Mouse (Mus musculus): Measurements from ENCODE around the gene Fscn1. TPM values are rescaled to one million over a fixed set of nuclear protein-coding genes. Genes with fewer than 3 reads are reported as not detected.

The Fscn1 gene
- polyA plus RNA-seq, 1 experiment from 2014 or later = 201 TPM

DNA sequence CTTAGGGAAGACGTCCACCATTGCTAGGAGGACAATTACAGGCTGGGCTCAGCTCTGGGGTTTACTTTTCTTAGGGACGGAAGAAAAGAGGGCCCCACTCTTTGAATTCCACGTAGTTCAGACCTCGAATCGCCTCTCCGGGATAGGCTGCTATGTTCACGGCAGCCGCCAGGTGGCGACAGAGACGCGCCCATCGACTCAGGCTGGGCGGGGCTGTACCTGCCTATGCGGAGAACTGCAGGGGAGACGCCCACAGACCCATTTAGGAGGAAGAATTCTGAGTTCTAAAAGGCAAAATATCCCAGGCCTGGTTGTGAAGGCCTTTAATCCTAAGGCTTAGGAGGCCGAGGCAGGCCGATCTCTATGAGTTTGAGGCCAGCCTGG, 23.8 kb upstream of the Fscn1 start:
- H3K9me3 ChIP-seq (replicated peaks) = peaks cover 6% of the 10 kb centered on the region; the same call in 1 of the 2 replicates
- peak overlapping the region; percentile 71 for H3K4me2 ChIP-seq
- H3K9ac ChIP-seq = peak overlapping the region; percentile 64; the same call in 1 of the 2 replicates
- no peaks in the 10 kb centered on the region for H3K36me3 ChIP-seq
- peaks cover 10% of the 10 kb centered on the region for H3K4me1 ChIP-seq (replicated peaks)
- peak overlapping the region; percentile 29 for H3K4me3 ChIP-seq
- peak overlapping the region; percentile 13; the same call in 1 of the 2 replicates for H3K27ac ChIP-seq (ENCODE audit: poor library complexity, severe bottlenecking)
- no peaks in the 10 kb centered on the region for H3K27me3 ChIP-seq (replicated peaks)
- WGBS = 4% methylated on average over 17 of the region's 17 CpGs
- ATAC-seq (ENCODE audit: insufficient number of reproducible peaks, low FRiP score) = no peak

DNA sequence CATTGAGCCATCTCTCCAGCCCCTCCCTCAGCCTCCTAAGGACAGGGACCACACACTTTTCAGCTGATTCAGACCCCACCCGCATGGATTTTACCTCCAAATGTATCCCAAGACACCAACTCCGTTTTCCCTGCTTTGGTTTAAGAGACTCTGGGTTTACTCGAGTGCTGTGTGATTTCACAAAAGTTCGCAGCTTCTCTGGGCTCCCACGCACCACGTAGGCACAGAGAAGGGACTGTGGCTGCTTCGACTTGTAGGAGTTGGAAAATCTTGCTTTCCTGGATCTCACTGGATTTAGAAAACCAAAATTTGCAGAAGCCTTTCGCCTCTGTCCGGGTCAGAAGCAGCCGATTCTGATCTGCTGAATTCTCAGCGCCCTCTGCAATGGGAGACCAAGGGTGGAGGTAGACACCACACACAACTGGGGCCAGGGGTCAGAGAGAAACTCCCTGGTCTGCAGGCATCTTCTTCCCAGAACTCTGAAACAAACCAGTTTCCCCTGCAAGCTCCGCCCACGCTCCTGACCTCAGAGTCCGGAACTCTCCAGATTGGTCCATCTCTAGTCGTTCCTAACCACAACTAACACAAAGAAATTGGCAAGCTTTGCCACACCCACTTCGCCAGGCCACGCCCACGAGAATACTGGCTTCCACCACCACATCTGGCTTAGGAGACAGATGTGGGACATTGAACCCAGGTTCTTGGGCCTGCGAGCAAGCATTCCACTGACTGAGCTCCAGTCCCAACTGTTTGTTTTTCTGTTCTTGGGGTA, 22.0 kb upstream of the Fscn1 start:
- H3K36me3 ChIP-seq = no peaks in the 10 kb centered on the region
- H3K4me1 ChIP-seq (replicated peaks) = peaks cover 6% of the 10 kb centered on the region; the same call in 1 of the 2 replicates
- WGBS = 36% methylated on average over 19 of the region's 19 CpGs
- H3K27me3 ChIP-seq (replicated peaks) = no peaks in the 10 kb centered on the region
- 0 out of 2 replicates have a peak, but pooled peaks have one; percentile 27 for ATAC-seq (ENCODE audit: insufficient number of reproducible peaks, low FRiP score)
- H3K9ac ChIP-seq = no peak overlapping the region
- no peak overlapping the region for H3K4me3 ChIP-seq
- peaks cover 6% of the 10 kb centered on the region; the same call in 1 of the 2 replicates for H3K9me3 ChIP-seq (replicated peaks)
- no peak overlapping the region for H3K27ac ChIP-seq (ENCODE audit: poor library complexity, severe bottlenecking)
- peak overlapping the region; percentile 31; the same call in 1 of the 2 replicates for H3K4me2 ChIP-seq

DNA sequence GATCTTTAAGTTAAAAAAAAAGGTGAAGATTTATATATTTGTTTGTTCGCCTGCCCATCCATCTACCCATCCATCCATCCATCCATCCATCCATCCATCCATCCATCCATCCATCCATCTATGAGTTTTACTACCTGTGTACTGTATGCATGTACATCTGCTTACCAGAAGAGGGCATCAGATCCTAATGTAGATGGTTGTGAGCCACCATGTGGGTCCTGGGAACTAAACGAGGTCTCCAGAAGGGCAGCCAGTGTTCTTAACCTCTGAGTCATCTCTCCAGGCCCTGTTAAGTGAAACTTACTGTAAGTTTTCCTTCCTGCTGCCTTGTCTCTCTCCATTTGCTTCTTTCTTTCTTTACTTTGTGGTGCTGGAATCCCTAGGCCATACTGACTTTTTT, 19.8 kb upstream of the Fscn1 start:
- H3K9me3 ChIP-seq (replicated peaks) = peaks cover 6% of the 10 kb centered on the region; the same call in 1 of the 2 replicates
- H3K27ac ChIP-seq (ENCODE audit: poor library complexity, severe bottlenecking) = no peak overlapping the region
- H3K4me3 ChIP-seq = no peak overlapping the region
- no peaks in the 10 kb centered on the region for H3K27me3 ChIP-seq (replicated peaks)
- H3K4me1 ChIP-seq (replicated peaks) = peaks cover 6% of the 10 kb centered on the region; the same call in 1 of the 2 replicates
- H3K36me3 ChIP-seq = no peaks in the 10 kb centered on the region
- H3K9ac ChIP-seq = no peak overlapping the region
- H3K4me2 ChIP-seq = no peak overlapping the region
- no peak for ATAC-seq (ENCODE audit: insufficient number of reproducible peaks, low FRiP score)
- 53% methylated on average over 2 of the region's 2 CpGs for WGBS

DNA sequence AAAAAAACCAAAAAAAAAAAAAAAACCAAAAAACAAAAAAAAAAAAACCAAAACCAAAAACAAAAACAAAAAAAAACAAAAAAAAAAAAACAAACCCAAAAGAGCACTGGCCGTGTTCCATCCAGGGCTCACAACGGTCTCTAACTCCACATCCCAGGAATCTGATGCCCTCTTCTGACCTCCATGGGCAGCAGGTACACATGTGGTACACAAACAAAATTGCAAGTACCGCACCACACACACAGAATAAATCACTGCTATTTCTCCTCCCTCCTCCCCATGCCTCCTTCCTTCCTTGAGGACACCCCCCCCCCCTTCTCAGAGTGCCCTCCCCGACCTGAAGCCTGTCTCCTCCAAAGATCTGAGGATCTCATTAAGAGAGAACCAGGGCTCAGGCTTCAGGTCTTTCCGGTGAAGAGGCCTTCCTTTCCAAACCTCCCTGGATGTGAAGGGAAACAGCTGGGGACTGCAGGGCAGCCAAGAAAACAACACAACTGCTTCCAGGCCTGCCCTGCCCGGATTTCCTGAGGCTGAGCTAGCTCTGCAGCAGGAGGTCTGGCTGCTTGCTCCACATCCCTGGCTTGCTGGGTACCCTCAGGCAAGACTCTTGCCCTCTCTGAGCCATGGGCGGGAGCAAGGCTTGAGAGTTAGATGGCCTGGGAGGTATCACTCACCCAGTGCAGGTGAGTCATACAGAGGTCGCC, 15.0 kb upstream of the Fscn1 start:
- WGBS = 59% methylated on average over 8 of the region's 8 CpGs
- H3K36me3 ChIP-seq = no peaks in the 10 kb centered on the region
- H3K27me3 ChIP-seq (replicated peaks) = no peaks in the 10 kb centered on the region
- H3K9ac ChIP-seq = no peak overlapping the region
- peak; percentile 58 for ATAC-seq (ENCODE audit: insufficient number of reproducible peaks, low FRiP score)
- H3K4me2 ChIP-seq = no peak overlapping the region
- peaks cover 6% of the 10 kb centered on the region; the same call in 1 of the 2 replicates for H3K4me1 ChIP-seq (replicated peaks)
- peaks cover 6% of the 10 kb centered on the region; the same call in 1 of the 2 replicates for H3K9me3 ChIP-seq (replicated peaks)
- H3K27ac ChIP-seq (ENCODE audit: poor library complexity, severe bottlenecking) = no peak overlapping the region
- H3K4me3 ChIP-seq = no peak overlapping the region

DNA sequence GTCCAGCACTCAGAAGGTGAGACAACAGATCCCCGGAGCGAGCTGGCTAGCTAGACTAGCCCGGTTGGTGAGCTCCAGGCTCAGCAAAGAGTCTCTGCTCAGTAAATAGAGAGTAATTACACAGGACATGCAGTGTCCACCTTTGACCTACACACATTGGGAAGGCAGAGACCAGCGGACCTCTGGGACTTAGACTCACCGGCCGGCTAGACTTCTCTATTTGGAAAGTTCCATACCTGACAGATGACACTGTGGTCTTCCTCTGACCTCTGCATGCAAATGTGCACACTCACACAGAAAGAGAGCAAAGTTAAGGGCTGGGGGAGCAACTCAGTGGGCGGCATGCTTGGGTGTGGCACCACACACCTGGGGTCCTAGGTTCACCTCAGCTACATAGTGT, 12.7 kb upstream of the Fscn1 start:
- 80% methylated on average over 7 of the region's 7 CpGs for WGBS
- ATAC-seq (ENCODE audit: insufficient number of reproducible peaks, low FRiP score) = no peak
- Histone ChIP-seq H3K4me1 (replicated peaks) (peaks cover 7% of the 10 kb centered on the region; the same call in 1 of the 2 replicates), H3K4me3 (no peak overlapping the region), H3K36me3 (no peaks in the 10 kb centered on the region), H3K9ac (no peak overlapping the region), H3K27me3 (replicated peaks) (no peaks in the 10 kb centered on the region), H3K27ac (ENCODE audit: poor library complexity, severe bottlenecking) (no peak overlapping the region), H3K4me2 (no peak overlapping the region), H3K9me3 (replicated peaks) (no peaks in the 10 kb centered on the region)

DNA sequence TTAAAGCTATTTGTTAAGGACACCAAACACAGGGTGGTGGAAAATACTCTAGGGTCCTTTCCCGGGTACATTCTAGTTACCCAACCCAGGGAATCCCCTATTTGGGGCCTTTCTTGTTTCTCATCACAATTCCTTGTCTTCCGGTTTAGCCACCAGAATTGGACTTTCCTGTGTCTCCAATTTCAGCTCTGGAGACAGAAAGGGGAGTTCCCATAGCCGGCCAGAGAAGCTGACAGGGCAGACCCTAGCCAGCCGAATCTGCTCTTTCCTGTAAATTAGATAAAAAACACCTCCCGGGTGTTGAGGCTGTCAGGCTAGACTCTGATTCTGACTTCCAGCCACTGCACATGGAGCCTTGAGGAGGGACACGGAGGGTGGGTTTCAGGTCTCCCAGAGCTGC, 10.6 kb upstream of the Fscn1 start:
- no peaks in the 10 kb centered on the region for H3K9me3 ChIP-seq (replicated peaks)
- no peak overlapping the region for H3K9ac ChIP-seq
- no peaks in the 10 kb centered on the region for H3K27me3 ChIP-seq (replicated peaks)
- no peaks in the 10 kb centered on the region for H3K36me3 ChIP-seq
- WGBS = 24% methylated on average over 6 of the region's 6 CpGs
- no peak overlapping the region for H3K4me3 ChIP-seq
- H3K4me1 ChIP-seq (replicated peaks) = peaks cover 7% of the 10 kb centered on the region; the same call in 1 of the 2 replicates
- no peak overlapping the region for H3K4me2 ChIP-seq
- no peak for ATAC-seq (ENCODE audit: insufficient number of reproducible peaks, low FRiP score)
- H3K27ac ChIP-seq (ENCODE audit: poor library complexity, severe bottlenecking) = no peak overlapping the region

DNA sequence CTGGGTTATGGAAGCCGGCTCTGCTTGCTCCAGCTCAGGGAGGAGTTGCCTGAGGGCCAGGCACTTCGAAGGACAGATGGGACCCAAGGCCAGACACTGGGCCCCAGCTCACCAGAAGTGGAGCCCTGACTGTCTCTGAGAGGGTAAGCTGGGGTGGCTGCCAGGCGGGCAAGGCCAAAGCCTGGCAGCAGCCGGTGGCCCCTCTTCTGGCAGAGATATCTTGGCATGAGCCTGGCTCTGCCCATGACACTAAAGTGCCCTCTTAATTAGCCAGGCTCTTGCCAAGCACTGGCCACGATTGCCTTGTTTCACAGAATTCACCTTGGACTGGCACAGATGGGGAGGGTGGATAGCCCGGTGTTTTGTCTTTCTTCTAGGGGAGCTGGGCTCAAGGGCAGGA, 9.7 kb upstream of the Fscn1 start:
- Histone ChIP-seq H3K27me3 (replicated peaks) (no peaks in the 10 kb centered on the region), H3K4me3 (no peak overlapping the region), H3K9me3 (replicated peaks) (no peaks in the 10 kb centered on the region), H3K36me3 (no peaks in the 10 kb centered on the region), H3K4me1 (replicated peaks) (peaks cover 7% of the 10 kb centered on the region; the same call in 1 of the 2 replicates), H3K4me2 (no peak overlapping the region), H3K9ac (no peak overlapping the region), H3K27ac (ENCODE audit: poor library complexity, severe bottlenecking) (no peak overlapping the region)
- no peak for ATAC-seq (ENCODE audit: insufficient number of reproducible peaks, low FRiP score)
- WGBS = 82% methylated on average over 6 of the region's 6 CpGs

DNA sequence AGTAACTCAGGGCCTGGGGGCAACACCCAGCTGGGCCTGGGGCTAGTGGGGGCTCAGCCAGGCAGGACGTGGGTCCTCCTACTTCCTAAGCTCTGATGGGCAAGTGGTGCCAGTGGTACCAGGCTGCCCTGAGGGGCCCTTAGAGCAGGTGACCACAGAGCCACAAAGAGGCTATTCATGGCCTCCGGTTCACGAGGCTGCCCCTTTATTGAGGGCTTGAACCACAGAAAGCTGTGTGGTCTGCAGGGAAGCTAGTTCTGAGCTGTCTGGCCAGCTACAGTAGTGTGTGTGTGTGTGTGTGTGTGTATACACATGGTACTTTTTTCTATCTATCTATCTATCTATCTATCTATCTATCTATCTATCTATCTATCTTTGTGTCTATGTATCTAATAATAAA, 6.5 kb upstream of the Fscn1 start:
- Histone ChIP-seq H3K27me3 (replicated peaks) (peaks cover 6% of the 10 kb centered on the region; the same call in 1 of the 2 replicates), H3K4me1 (replicated peaks) (peaks cover 7% of the 10 kb centered on the region; the same call in 1 of the 2 replicates), H3K9ac (no peak overlapping the region), H3K9me3 (replicated peaks) (no peaks in the 10 kb centered on the region), H3K36me3 (no peaks in the 10 kb centered on the region), H3K4me2 (no peak overlapping the region), H3K4me3 (no peak overlapping the region), H3K27ac (ENCODE audit: poor library complexity, severe bottlenecking) (no peak overlapping the region)
- 72% methylated on average over 3 of the region's 3 CpGs for WGBS
- ATAC-seq (ENCODE audit: insufficient number of reproducible peaks, low FRiP score) = no peak

DNA sequence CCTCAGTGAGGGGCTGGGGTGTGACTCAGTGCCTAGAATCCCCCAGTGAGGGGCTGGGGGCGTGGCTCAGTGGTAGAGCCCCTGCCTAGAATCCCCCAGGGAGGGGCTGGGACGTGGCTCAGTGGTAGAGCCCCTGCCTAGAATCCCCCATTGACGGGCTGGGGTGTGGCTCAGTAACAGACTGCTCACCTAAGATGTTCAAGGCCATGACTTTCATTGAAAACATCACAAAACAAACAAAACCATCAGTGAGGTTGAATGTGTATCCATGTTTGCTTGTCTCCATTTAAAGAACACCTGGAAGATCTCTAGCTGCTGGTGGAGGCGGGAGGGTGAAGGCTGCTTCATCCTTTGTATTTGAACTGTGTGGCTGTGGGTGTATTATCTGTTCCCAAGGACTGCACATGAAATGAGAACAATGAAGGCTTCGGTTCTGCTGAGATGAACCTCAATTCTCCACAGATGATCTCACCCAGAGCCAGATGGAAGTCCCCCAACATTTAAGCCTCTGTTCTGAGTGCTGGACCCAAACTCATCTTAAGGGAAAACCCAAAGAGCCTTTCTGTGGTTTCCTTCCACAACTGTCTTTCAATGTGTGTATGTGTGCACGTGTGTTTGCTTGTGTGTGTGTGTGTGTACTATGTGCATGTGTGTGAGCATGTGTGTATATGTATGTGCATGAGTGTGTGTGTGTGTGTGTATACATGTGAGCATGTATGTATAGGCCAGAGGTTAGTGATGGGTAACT, 3.0 kb upstream of the Fscn1 start:
- peaks cover 7% of the 10 kb centered on the region; the same call in 1 of the 2 replicates for H3K27me3 ChIP-seq (replicated peaks)
- ATAC-seq (ENCODE audit: insufficient number of reproducible peaks, low FRiP score) = no peak
- no peaks in the 10 kb centered on the region for H3K9me3 ChIP-seq (replicated peaks)
- no peak overlapping the region for H3K27ac ChIP-seq (ENCODE audit: poor library complexity, severe bottlenecking)
- WGBS = 65% methylated on average over 6 of the region's 6 CpGs
- no peak overlapping the region for H3K4me2 ChIP-seq
- no peak overlapping the region for H3K9ac ChIP-seq
- H3K4me3 ChIP-seq = no peak overlapping the region
- H3K4me1 ChIP-seq (replicated peaks) = peaks cover 11% of the 10 kb centered on the region; the same call in 1 of the 2 replicates
- H3K36me3 ChIP-seq = no peaks in the 10 kb centered on the region

DNA sequence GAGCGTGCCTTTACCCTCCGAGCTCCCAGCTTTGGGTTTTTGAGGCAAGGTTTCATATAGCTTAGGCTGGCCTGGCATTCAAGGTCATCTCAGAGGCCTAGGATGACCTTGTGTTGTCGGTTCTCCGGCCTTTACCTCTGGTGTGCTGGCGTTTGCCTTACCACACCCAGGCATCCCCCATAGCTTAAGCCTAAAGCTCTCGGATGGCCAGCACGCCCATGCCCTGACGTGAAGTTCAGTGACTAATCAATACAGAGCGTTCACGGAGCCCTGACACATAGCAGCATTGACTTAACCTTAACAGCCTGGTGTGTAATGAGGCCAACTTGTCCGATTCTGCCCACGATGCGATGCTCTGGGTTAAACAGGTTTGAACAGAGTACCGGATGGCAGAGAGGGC, 1.7 kb upstream of the Fscn1 start:
- 81% methylated on average over 14 of the region's 14 CpGs for WGBS

DNA sequence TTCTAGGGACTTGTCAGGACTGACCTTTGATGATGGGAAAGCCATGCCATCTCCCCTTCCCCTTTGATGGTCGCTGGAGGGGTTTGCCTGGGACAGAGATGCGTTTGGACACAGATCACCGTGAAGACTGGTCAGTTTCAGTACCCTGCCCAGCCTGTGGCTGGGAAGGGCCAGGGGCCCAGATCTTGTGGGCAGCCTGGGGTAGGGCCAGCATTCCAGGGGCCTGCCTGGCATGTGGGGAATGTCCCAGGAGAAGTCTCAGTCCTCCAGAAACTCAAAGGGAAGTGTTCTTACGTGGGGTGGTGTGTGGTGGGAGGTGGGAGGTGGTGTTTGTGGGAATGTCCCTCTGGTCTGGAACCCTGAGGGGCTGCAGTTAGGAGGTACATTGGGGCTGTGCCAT, 987 bp upstream of the Fscn1 start:
- H3K36me3 ChIP-seq = no peaks in the 10 kb centered on the region
- H3K4me2 ChIP-seq = no peak overlapping the region
- peaks cover 7% of the 10 kb centered on the region; the same call in 1 of the 2 replicates for H3K27me3 ChIP-seq (replicated peaks)
- no peak overlapping the region for H3K9ac ChIP-seq
- no peak overlapping the region for H3K27ac ChIP-seq (ENCODE audit: poor library complexity, severe bottlenecking)
- no peaks in the 10 kb centered on the region for H3K9me3 ChIP-seq (replicated peaks)
- WGBS = 72% methylated on average over 4 of the region's 4 CpGs
- no peak for ATAC-seq (ENCODE audit: insufficient number of reproducible peaks, low FRiP score)
- no peak overlapping the region for H3K4me3 ChIP-seq
- peaks cover 31% of the 10 kb centered on the region for H3K4me1 ChIP-seq (replicated peaks)

More for the DNA sequence above, 1.7 kb upstream of the Fscn1 start:
- no peak overlapping the region for H3K4me2 ChIP-seq
- H3K9me3 ChIP-seq (replicated peaks) = no peaks in the 10 kb centered on the region
- no peak overlapping the region for H3K27ac ChIP-seq (ENCODE audit: poor library complexity, severe bottlenecking)
- no peak overlapping the region for H3K4me3 ChIP-seq
- no peaks in the 10 kb centered on the region for H3K36me3 ChIP-seq
- H3K4me1 ChIP-seq (replicated peaks) = peaks cover 24% of the 10 kb centered on the region
- H3K27me3 ChIP-seq (replicated peaks) = peaks cover 7% of the 10 kb centered on the region; the same call in 1 of the 2 replicates
- H3K9ac ChIP-seq = no peak overlapping the region
- no peak for ATAC-seq (ENCODE audit: insufficient number of reproducible peaks, low FRiP score)

Measured in heart, embryonic 12.5 days (tissue).